Mouse (Mus musculus) megakaryocyte progenitor cell, adult 5-6 weeks (primary cell): Measurements from ENCODE around the gene Metap1. TPM values are rescaled to one million over a fixed set of nuclear protein-coding genes. Genes with fewer than 3 reads are reported as not detected.

Source experiments
- ATAC-seq: replicated peaks from 2 replicates; pipeline ENCODE4 v1.8.0; 2016; ENCODE audit warnings: mild to moderate bottlenecking, moderate TSS enrichment, inconsistent platforms; ENCODE audit not compliant: poor library complexity
- total RNA-seq, 2 experiments: library from RNA; stranded (forward) in 1 of 2; stranded (reverse) in 1 of 2; fragments of 157-497, 149-512 nt in 1 of 2; fragments of 200-1000 nt in 1 of 2; gene quantifications; 2 replicates each; pipeline versions ENCODE4 v1.2.3 to v1.2.4; 2015 to 2017

Metap1 gene
- total RNA-seq (2015): 42.0 and 45.9 TPM in 2 replicates
- 47.6 and 61.4 TPM in 2 replicates for total RNA-seq (2017)

- ATAC-seq: peak; percentile 90
Measured at GRCm38 (mm10) chr3:138489327-138490033, at the start of gene Metap1. TSS of gene Metap1 (minus strand) at chr3:138489515.

GRCm38 (mm10) chr3:138536031-138536430 lies 46.7 kb upstream of the Metap1 start:
- ATAC-seq: no peak

- peak; percentile 13 for ATAC-seq
Measured at GRCm38 (mm10) chr3:138532764-138533163, 43.4 kb upstream of the Metap1 start.

GRCm38 (mm10) chr3:138531479-138532181 lies 42.3 kb upstream of the Metap1 start:
- no peak for ATAC-seq

GRCm38 (mm10) chr3:138530578-138531478 lies 41.5 kb upstream of the Metap1 start:
- 0 out of 2 replicates have a peak, but pooled peaks have one; percentile 4 for ATAC-seq

GRCm38 (mm10) chr3:138528265-138528664 lies 39.0 kb upstream of the Metap1 start:
- ATAC-seq: no peak

- peak; percentile 37 for ATAC-seq
Measured at GRCm38 (mm10) chr3:138527667-138528231, 38.4 kb upstream of the Metap1 start.

- ATAC-seq: peak; percentile 70
Measured at GRCm38 (mm10) chr3:138526916-138527666, 37.8 kb upstream of the Metap1 start.

GRCm38 (mm10) chr3:138526073-138526915 lies 37.0 kb upstream of the Metap1 start, which contains the start of gene Eif4e:
TSS of gene Eif4e (plus strand) at chr3:138526179.
- ATAC-seq: peak; percentile 17

- no peak for ATAC-seq
Measured at GRCm38 (mm10) chr3:138525494-138525893, 36.2 kb upstream of the Metap1 start.

GRCm38 (mm10) chr3:138523956-138524355 lies 34.6 kb upstream of the Metap1 start:
- ATAC-seq: no peak

GRCm38 (mm10) chr3:138519218-138519617 lies 29.9 kb upstream of the Metap1 start:
- ATAC-seq: peak; percentile 59

- ATAC-seq: peak; percentile 86
Measured at GRCm38 (mm10) chr3:138517881-138518280, 28.6 kb upstream of the Metap1 start.

GRCm38 (mm10) chr3:138515656-138516370 lies 26.5 kb upstream of the Metap1 start:
- no peak for ATAC-seq

GRCm38 (mm10) chr3:138514749-138515148 lies 25.4 kb upstream of the Metap1 start:
- ATAC-seq: no peak

GRCm38 (mm10) chr3:138513243-138513642 lies 23.9 kb upstream of the Metap1 start:
- no peak for ATAC-seq

- no peak for ATAC-seq
Measured at GRCm38 (mm10) chr3:138510471-138510870, 21.2 kb upstream of the Metap1 start.

GRCm38 (mm10) chr3:138509581-138509980 lies 20.3 kb upstream of the Metap1 start:
- ATAC-seq: no peak
